Mouse (Mus musculus): ENCODE results near the gene Wdr1. TPM values are rescaled to one million over a fixed set of nuclear protein-coding genes. Genes with fewer than 3 reads are reported as not detected.
"Not testable (repeated sequence)": the region's sequence is repeated elsewhere in the genome, so short reads cannot be mapped to it uniquely, and the experiment has no call there.

The Wdr1 gene
- 100 to 1,000 TPM; 203 to 212 TPM for total RNA-seq (2021)
- long read RNA-seq, experiment 1, transcript Wdr1-201 (15 exons, 3,089 nt), result major isoform, 220 of 263 reads
- long read RNA-seq, experiment 1, transcript Wdr1-205 (15 exons, 2,139 nt), result minor isoform, 5 of 263 reads
- long read RNA-seq, experiment 1, partial matches to known transcripts, result 18 of 263 reads
- long read RNA-seq, experiment 1, other reads (novel, unspliced or antisense), result 17 of 263 reads
- long read RNA-seq, experiment 2, transcript Wdr1-201 (15 exons, 3,089 nt), result major isoform, 393 of 442 reads
- long read RNA-seq, experiment 2, transcript Wdr1-205 (15 exons, 2,139 nt), result minor isoform, 5 of 442 reads
- long read RNA-seq, experiment 2, partial matches to known transcripts, result 22 of 442 reads
- long read RNA-seq, experiment 2, other reads (novel, unspliced or antisense), result 22 of 442 reads

DNA sequence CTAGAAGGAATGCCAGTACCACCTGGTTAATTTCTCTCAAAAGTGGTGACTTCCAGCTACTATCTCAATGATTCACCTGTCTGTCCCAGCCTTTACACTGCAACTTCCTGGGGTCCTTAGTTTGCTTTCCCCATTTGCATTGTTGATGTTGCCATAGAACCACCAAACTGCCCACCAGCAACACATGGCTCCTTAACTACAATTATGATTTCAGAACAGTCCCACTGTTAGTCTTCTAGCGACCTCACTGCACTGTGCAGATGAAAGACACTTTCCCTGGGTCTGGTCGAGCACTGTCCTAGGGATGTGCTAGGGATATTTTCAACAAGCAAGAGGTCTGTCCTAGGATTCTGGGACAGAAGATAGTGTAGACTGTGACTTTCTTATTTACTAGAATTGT lies at the start of gene Wdr1:
Wdr1 (minus strand) TSS at position 101 of the 400 bp plus-strand sequence.
- TF ChIP-seq CTCF (conservative IDR thresholded peaks at IDR 0.05), result no peak
- H3K27ac ChIP-seq, result peak within 1 kb of the TSS; percentile 93
- peak within 1 kb of the TSS; percentile 94 for H3K4me3 ChIP-seq
- no peak for DNase-seq (ENCODE audit: low spot score in 2 of 2)

DNA sequence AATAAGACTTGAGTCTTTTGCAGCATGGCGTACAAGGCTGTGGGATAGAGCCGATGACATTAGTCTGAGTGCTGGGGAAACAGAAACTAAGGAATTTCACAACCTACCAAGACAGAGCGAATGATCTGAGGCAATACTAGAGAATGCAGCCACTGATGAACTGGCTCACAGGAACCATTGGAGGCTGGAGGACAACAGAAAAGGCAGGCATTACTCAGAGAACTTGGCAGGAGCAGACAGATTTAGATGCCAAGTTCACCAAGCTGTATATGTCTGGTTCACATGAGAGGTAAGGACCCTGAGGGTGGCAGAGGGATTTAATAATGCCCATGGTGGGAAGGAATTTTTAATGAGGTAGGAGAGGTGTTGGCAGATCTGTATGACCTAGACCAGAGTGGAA lies 48.1 kb upstream of the Wdr1 start:
- no peak for DNase-seq (ENCODE audit: low spot score in 2 of 2)
- Histone ChIP-seq H3K27ac (no peak overlapping the region), H3K4me3 (no peak overlapping the region)
- TF ChIP-seq CTCF (conservative IDR thresholded peaks at IDR 0.05), result no peak

DNA sequence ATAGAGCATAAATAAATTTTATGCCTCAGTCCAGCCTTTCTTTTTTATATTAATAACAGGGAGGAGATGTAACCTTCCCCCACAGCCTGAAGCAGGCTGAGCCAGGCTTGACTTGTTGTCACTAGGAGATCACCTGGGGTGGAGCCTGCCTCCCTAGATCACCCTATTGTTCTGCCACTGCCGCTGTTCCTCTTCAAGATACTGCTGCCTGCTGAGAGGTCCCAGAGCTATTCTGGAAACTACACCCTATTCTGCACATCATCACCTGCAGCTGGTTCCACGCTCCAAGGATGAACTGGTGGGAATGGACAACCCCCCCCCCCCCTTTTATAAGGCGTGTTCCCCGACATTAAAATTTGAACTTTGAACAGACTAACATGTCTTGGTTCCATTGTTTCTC lies 45.2 kb upstream of the Wdr1 start:
- H3K4me3 ChIP-seq, H3K27ac ChIP-seq: not testable (repeated sequence)

DNA sequence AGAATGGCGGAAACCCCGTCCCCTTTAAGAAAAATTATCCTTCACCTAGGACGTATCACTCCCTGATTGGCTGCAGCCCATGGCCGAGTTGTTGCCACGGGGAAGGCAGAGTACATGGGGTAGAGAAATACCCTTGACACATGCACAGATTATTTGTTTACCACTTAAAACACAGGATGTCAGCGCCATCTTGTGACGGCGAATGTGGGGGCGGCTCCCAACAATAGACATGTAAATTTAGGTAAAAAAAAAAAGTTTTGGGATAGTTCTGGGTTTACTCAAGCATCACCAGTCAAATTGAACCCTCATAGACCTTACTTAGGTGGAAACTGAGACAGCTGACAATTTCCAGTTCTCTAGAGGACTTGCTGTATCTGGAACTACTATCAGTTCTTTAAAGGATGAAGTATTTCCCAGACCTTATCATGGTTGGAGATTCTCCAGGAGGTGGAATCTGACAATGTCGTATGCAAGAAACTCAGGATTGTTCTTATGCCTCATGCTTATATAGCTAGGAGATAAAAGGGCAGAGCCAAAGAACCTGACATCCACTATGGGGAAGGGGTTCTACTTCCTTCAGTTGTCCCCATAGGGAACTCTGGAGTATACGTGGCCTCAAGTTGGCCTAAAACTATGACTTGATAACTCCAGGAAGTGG lies 35.8 kb upstream of the Wdr1 start:
- H3K27ac ChIP-seq, result no peak overlapping the region
- DNase-seq (ENCODE audit: low spot score in 2 of 2), result no peak
- TF ChIP-seq CTCF (conservative IDR thresholded peaks at IDR 0.05), result peak; percentile 29
- H3K4me3 ChIP-seq, result no peak overlapping the region

More for the DNA sequence above, 45.2 kb upstream of the Wdr1 start:
- DNase-seq (ENCODE audit: low spot score in 2 of 2), result not testable (repeated sequence)

DNA sequence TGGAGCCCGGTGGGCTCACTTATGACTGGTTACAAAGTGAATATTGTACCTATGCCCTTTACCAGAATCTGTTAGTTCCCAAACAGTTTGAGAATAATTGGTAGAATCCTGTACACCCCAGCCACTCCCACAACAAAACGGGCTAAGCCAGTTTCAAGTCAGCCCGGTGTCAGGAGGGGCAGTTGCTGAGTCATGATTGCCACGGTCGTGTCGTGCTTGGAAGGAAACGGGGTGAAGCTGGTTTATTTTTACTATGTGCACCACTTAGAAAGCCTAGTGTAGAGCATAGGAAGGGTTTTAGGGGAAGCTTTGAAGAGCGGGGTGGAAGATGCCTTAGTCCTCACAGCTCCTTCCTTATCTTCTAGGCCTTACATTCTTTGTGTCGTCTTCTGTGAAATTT lies 25.9 kb upstream of the Wdr1 start:
- no peak overlapping the region for H3K4me3 ChIP-seq
- no peak for DNase-seq (ENCODE audit: low spot score in 2 of 2)
- no peak overlapping the region for H3K27ac ChIP-seq
- TF ChIP-seq CTCF (conservative IDR thresholded peaks at IDR 0.05), result no peak

DNA sequence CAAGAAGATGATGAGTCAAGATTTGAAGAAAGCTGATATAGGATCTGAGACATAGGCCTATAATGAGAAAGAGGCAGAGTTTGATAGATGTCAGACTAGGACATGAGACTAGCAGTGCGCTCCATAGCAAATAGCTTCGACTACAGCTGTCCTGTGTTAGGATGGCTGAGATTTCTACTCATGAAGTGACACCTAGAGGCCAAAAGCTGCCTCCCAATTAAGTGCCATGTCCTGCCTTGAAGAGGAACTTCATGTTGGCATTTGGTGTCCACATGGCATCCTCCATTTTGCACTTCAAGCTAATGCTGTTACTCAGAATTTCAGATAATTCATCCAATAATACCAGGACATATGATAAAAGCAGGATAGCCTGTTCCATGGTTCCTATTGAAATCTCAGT lies 22.4 kb upstream of the Wdr1 start:
- no peak overlapping the region for H3K27ac ChIP-seq
- DNase-seq (ENCODE audit: low spot score in 2 of 2), result no peak
- peak; percentile 35 for TF ChIP-seq CTCF (conservative IDR thresholded peaks at IDR 0.05)

DNA sequence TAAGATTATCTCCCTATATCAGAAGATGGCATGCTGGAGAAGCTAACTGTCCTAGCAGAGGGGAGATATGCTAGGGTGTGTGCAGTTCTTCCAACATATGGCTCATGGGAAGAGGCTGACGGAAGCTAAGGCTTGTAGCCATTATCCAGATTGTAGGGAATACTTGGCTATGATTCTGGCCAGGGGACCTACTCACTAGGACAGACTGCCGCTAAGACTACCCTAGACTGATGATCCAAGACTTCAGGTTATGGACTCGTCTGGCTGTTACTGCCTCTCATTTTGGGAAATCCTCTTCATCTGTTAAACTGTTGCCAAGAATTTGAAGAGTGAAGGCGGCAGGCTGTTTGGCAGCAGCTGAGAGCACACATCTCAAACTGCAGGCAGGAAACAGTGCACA lies 20.0 kb upstream of the Wdr1 start:
- no peak for DNase-seq (ENCODE audit: low spot score in 2 of 2)
- Histone ChIP-seq H3K27ac (no peak overlapping the region), H3K4me3 (no peak overlapping the region)
- TF ChIP-seq CTCF (conservative IDR thresholded peaks at IDR 0.05), result no peak

More for the DNA sequence above, 22.4 kb upstream of the Wdr1 start:
- no peak overlapping the region for H3K4me3 ChIP-seq

DNA sequence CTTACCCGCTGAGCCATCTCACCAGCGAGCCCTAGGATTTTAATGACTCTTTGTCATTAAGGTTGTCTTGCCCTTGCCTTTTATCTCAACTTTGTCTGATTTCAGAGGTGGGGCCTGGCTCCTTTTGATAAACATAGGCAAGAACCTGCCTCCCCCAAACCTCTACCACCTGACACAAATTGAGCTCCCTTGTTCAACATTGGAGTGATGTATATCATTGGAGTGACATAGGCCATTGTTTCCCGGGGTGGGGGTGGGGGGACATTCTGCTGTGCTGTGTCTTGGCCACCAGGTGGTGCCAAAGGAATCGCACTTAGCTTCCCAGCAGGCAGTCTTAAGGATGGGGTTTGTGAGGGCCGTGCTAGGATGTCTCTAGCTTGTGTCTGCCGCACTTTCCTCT lies 17.7 kb upstream of the Wdr1 start:
- H3K4me3 ChIP-seq, result no peak overlapping the region
- TF ChIP-seq CTCF (conservative IDR thresholded peaks at IDR 0.05), result peak; percentile 90
- H3K27ac ChIP-seq, result no peak overlapping the region
- DNase-seq (ENCODE audit: low spot score in 2 of 2), result no peak

DNA sequence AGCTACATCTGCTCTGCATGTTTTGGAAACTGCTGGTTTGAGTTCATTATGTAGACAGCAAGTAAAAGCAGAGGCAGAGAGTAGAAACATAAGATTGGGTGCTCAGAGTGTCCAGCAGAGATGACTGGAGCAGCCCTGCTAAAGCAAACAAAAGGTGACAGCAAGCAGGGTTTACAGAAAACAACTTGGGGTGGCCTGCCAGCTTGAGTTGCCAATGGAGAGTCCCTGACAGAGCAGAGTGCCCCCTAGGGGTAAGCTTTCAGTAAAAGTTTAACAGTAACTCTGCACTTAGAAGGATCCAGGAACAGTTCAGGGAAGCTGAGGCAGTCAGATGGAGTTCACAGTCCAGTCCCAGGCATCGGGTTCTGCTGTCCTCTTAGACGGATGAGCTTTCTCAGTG lies 7.9 kb upstream of the Wdr1 start:
- H3K27ac ChIP-seq, result no peak overlapping the region
- no peak for DNase-seq (ENCODE audit: low spot score in 2 of 2)
- TF ChIP-seq CTCF (conservative IDR thresholded peaks at IDR 0.05), result peak; percentile 79
- no peak overlapping the region for H3K4me3 ChIP-seq

DNA sequence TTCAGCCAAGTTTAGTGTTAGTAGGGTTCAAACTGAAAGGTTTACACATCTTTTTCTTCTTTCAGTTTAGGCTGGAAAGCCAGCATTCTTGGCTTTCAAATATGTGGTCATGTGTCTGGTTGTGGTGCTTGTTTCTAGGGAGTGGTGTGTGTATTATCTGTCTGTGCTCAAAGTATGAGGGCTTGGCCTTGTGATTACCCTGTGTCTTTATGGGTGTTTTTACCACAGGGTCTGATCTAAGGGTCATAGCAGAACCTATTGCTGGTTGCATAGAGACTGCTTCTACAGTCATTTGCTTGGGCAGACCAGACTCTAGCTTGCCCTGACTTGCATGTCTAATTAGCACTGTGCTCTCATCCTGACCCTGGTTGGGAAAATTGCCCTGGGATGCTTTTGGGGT lies 5.6 kb upstream of the Wdr1 start:
- TF ChIP-seq CTCF (conservative IDR thresholded peaks at IDR 0.05), result no peak
- no peak for DNase-seq (ENCODE audit: low spot score in 2 of 2)
- Histone ChIP-seq H3K27ac (no peak overlapping the region), H3K4me3 (no peak overlapping the region)

DNA sequence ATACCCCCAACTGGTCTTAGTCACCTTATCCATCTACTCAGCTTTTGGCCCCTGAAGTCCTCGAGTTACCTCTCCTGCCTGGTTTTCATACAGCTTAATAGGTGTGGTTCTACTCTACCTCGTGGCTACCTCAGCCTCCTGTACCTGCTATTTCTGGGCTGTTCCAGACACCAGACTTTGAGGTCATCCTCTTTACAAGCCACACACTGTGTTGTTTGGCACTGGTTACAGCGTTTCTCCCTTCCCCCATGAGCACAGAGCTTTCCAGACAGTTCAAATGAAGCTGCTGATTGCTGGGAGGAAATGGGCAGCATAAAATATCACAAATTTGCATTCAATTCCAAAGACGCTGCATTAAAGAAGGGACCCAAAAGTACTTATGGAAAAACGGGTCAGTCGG lies 1.8 kb upstream of the Wdr1 start:
- no peak for DNase-seq (ENCODE audit: low spot score in 2 of 2)
- no peak overlapping the region for H3K27ac ChIP-seq
- H3K4me3 ChIP-seq, result no peak overlapping the region
- no peak for TF ChIP-seq CTCF (conservative IDR thresholded peaks at IDR 0.05)

DNA sequence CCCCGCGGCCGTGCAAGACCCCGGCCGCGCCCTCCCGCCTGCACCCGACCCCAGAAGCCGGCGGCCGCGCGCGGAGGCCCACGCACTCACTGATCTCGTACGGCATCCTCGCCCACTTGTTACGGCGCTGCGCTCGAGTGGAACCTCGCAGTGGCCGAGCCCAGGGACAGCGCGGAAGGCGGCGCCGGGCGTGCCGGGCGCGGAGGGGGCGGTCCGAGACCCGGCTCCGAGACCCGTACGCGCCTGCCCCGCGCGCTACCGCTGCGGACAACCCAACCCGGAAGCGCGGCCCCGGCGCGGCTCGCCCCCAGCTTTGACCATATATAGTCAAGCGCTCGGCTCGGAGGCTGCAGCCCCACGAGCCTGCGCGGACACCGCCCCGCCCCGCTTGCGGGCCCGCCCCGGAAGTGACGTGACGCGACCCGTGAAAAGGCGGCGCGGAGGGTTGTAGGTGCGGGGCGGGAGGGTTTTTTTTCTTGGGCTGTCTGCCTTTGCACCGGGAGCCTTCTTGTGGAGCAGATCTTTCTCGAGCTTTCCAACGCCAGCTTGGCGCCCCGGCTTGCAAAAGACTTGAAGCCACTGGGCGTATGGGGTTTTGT lies 1.5 kb downstream of the Wdr1 start:
- Histone ChIP-seq H3K4me3 (peak overlapping the region; percentile 94), H3K27ac (peak overlapping the region; percentile 93)
- no peak for TF ChIP-seq CTCF (conservative IDR thresholded peaks at IDR 0.05)
- DNase-seq (ENCODE audit: low spot score in 2 of 2), result peak; percentile 96 to 98

DNA sequence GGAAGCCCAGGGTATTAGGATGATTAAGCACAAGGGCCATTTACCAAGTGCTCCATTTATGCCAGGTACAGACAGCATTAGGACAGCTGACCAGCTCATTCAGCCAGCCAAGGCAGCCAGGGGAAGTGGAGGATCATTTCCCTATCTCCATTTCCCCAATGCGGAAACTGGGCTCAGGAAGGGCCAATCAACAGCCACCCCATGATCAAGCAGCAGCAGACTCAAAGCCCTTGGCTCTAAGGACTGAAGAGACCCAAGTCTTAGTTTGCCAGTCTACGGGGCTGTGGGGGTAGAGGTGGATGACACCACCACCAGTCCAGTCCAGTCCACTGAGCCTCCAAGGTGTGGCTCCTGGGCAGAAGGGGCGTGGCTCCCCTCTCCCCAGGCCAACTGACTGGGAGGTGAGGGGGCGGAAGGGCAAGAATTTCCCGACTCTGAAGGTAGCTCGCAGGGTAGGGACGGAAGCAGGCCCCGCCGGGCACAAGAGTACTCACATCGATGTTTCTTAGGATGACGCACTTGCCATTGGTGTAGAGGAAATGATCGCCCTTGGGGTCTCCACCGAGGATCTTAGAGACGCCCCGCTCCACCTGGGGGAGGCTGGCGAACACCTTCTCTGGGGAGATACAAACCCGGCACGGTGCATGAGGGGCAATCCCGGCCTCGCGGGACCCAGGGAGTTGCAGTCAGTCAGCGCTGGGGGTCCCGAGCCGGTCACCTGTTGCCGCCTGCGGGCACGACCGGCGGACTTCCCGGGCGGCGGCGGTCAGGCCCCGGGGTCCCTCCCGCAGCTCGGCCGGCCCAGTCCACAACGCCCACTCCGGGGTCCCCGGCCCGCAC lies 2.2 kb downstream of the Wdr1 start:
- Histone ChIP-seq H3K27ac (peak overlapping the region; percentile 93), H3K4me3 (peak overlapping the region; percentile 94)
- peak in 1 of 2 experiments; percentile 22 for DNase-seq (ENCODE audit: low spot score in 2 of 2)
- no peak for TF ChIP-seq CTCF (conservative IDR thresholded peaks at IDR 0.05)

All from layer of hippocampus, adult 2 months (tissue).